Mouse (Mus musculus): Measurements from ENCODE around the gene Ankrd61.

DNA sequence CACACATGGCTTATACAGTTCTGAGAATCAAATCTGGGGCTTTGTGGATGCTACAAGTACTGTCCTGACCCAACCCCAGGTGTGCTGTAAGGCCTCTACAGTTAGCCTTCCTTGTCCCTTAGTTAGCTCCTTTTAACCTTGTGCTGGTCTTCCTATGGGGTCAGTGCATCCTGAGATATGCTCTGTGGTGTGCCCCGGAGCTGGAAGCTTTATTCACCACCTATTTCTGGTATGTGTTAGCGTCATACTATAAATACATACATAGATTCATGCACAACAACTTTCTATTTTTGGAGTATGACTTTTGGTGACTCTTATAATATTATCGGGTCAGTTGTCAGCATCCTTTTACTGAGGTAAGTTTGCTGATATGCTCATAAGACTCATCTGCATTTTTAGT, 12.2 kb downstream of the Ankrd61 start:
- TF ChIP-seq CTCF (IDR thresholded peaks at IDR 0.05; ENCODE audit: extremely low read depth, insufficient read depth, low read length) (no peak), POLR2A (IDR thresholded peaks at IDR 0.05; ENCODE audit: extremely low read depth, insufficient read depth, low read length) (no peak)
